Mouse (Mus musculus): Measurements from ENCODE around the gene Ccl1.

Ccl1 gene

GRCm38 (mm10) chr11:82132977-82133376, 172.5 kb downstream of the Ccl1 start:
- no peak for DNase-seq (ENCODE audit: low read depth, low spot score)
